Mouse (Mus musculus) embryonic fibroblast, embryonic 13.5 days (primary cell): Measurements from ENCODE around the gene Ddias.
A peak's percentile ranks its signal among the peaks of the same experiment; 100 is the strongest.

Experiments
- CTCF ChIP-seq: IDR thresholded peaks from 2 replicates; pipeline ENCODE4 v1.5.1; 2011; ENCODE audit warnings: mild to moderate bottlenecking, control low read depth, low read length, moderate library complexity, borderline replicate concordance; ENCODE audit not compliant: insufficient read depth
- POLR2A ChIP-seq: IDR thresholded peaks from 2 replicates; pipeline ENCODE4 v1.6.1; 2011; ENCODE audit warnings: low read depth, mild to moderate bottlenecking, control low read depth, low read length, moderate library complexity

DNA sequence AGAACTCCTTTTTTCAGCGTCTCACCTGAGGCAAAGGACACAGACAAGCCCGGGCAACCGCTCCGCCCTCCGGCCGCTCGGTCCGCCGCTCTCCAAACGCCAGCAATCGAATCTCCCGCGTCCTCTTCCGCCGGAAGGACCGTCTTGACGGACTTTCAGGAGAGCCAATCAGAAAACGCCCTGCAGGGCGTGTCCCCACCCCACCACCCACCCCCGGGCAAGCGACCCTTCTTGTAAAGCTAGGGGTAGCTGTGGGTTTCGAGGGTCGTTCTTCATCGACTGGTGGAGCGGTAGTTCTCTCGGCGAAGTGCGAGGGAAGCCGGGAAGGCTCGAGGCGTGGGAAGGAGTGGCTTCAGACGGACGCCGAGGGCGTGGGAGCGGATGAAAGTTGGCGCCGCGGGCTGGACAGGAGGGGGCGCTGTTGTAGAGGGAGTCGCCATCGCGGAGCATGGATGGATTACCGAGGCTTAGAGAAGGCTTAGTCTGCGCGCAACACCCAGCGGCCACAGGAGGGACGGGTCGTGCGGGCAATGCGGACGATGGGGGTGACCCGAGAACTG lies at the start of gene Ddias, which contains the start of gene Prcp:
- TF ChIP-seq CTCF (peak; percentile 79), POLR2A (peak; percentile 43)
